8 mouse cellular contexts compared by ENCODE assay signal in the genomic region with DNA sequence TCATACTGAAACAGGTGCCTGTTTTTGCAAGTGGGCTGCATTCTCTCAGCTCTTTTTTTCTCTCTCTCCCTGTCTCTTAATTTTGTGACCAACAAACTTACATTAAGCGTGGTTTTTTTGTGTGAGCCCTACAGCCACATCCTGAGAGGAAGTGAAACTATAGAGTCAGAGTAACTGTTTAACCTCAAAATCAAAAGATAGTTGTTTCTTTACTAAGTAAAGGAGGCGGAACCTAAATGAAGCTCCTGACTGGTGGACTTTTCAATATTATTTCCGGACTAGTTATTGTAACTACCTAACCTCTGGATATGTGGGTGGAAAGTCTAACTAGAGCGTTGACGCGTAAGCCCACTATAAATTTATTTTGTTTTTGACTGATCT. TPM values are rescaled to one million over a fixed set of nuclear protein-coding genes. Genes with fewer than 3 reads are reported as not detected.
DNase-seq lines count a peak whose midpoint lies in the region; ATAC-seq lines count a peak whose summit lies in the region.

No protein-coding gene starts in this region.

- H3K4me1 ChIP-seq in heart, embryonic 13.5 days, result peaks cover 14% of the 10 kb centered on the region
- peaks cover 58% of the 10 kb centered on the region for H3K4me1 ChIP-seq in hindbrain, embryonic 13.5 days (replicated peaks)
- peaks cover 56% of the 10 kb centered on the region for H3K4me1 ChIP-seq in midbrain, embryonic 12.5 days

- H3K27me3 ChIP-seq in heart, embryonic 13.5 days (replicated peaks), result peaks cover 35% of the 10 kb centered on the region
- H3K27me3 ChIP-seq in hindbrain, embryonic 13.5 days, result no peaks in the 10 kb centered on the region
- peaks cover 12% of the 10 kb centered on the region for H3K27me3 ChIP-seq in midbrain, embryonic 12.5 days

- WGBS in heart, embryonic 13.5 days, result 80% methylated on average over 6 of the region's 6 CpGs
- WGBS in hindbrain, embryonic 13.5 days, result 87% methylated on average over 6 of the region's 6 CpGs
- WGBS in midbrain, embryonic 12.5 days, result 88% methylated on average over 6 of the region's 6 CpGs

- intact Hi-C loops in heart, postnatal 25 days (cut with DNase I), result no loop called here
- intact Hi-C loops in gastrocnemius, postnatal 36 days (cut with DNase I), result no loop called here

- no peaks in the 10 kb centered on the region for H3K9me3 ChIP-seq in heart, embryonic 13.5 days
- H3K9me3 ChIP-seq in hindbrain, embryonic 13.5 days, result no peaks in the 10 kb centered on the region
- no peaks in the 10 kb centered on the region for H3K9me3 ChIP-seq in midbrain, embryonic 12.5 days

- no peak overlapping the region for H3K9ac ChIP-seq in heart, embryonic 13.5 days
- no peak overlapping the region for H3K9ac ChIP-seq in hindbrain, embryonic 13.5 days
- H3K9ac ChIP-seq in midbrain, embryonic 12.5 days (replicated peaks), result no peak overlapping the region

- H3K27ac ChIP-seq in heart, embryonic 13.5 days (replicated peaks), result no peak overlapping the region
- no peak overlapping the region for H3K27ac ChIP-seq in hindbrain, embryonic 13.5 days
- no peak overlapping the region for H3K27ac ChIP-seq in midbrain, embryonic 12.5 days (replicated peaks)

- no peak overlapping the region for H3K4me3 ChIP-seq in heart, embryonic 13.5 days
- peak overlapping the region; percentile 74 for H3K4me3 ChIP-seq in hindbrain, embryonic 13.5 days
- peak overlapping the region; percentile 79 for H3K4me3 ChIP-seq in midbrain, embryonic 12.5 days

- no peak for DNase-seq in heart, postnatal 25 days (ENCODE audit: low spot score)
- peak; percentile 78 for DNase-seq in CD4-positive, CD25-positive, alpha-beta regulatory T cell, adult 2 months (ENCODE audit: low read depth, low spot score)
- no peak for DNase-seq in adrenal gland, adult (ENCODE audit: inconsistent age in 2 of 2, low spot score in 1 of 2)
- DNase-seq in gastrocnemius, postnatal 36 days, result no peak
- DNase-seq in layer of hippocampus, postnatal 10 days (ENCODE audit: low spot score in 2 of 2), result no peak

- no peaks in the 10 kb centered on the region for H3K36me3 ChIP-seq in heart, embryonic 13.5 days
- no peaks in the 10 kb centered on the region for H3K36me3 ChIP-seq in hindbrain, embryonic 13.5 days
- no peaks in the 10 kb centered on the region for H3K36me3 ChIP-seq in midbrain, embryonic 12.5 days

- no peak for ATAC-seq in heart, embryonic 13.5 days (ENCODE audit: extremely low read depth, insufficient number of reproducible peaks, low FRiP score, low TSS enrichment)
- ATAC-seq in hindbrain, embryonic 13.5 days (ENCODE audit: low FRiP score), result no peak
- no peak for ATAC-seq in midbrain, embryonic 12.5 days (ENCODE audit: low FRiP score, low read depth)

- H3K4me2 ChIP-seq in heart, embryonic 13.5 days, result peak overlapping the region; percentile 98
- peak overlapping the region; percentile 81 for H3K4me2 ChIP-seq in hindbrain, embryonic 13.5 days
- H3K4me2 ChIP-seq in midbrain, embryonic 12.5 days (replicated peaks), result peak overlapping the region; percentile 88

RNA-seq across cellular contexts. Expression of gene Kcna3, which starts 2.2 kb away (rescaled TPM):
- 0.74 and 0.90 TPM in 2 replicates for polyA plus RNA-seq in heart, embryonic 13.5 days (2015; fragmentation: Nextera tagmentation; extraction: Ambion mirVana)
- total RNA-seq in heart, postnatal 25 days (2021), result under 1 TPM; 0.36 to 0.47 TPM
- polyA plus RNA-seq in hindbrain, embryonic 13.5 days (2015; fragmentation: Nextera tagmentation; extraction: Ambion mirVana), result 6.8 and 7.1 TPM in 2 replicates
- 8.9 and 10.1 TPM in 2 replicates for polyA plus RNA-seq in midbrain, embryonic 12.5 days (2016; fragmentation: Nextera tagmentation; extraction: Ambion mirVana)
- total RNA-seq in gastrocnemius, postnatal 36 days (2021), result under 1 TPM in 1 of 2 experiments, not detected in 1; 0.54 TPM
- total RNA-seq in layer of hippocampus, postnatal 10 days (2021), result 10 to 100 TPM; 18.6 to 22.6 TPM

Comparison
In these comparisons a context has a peak if more than half of its experiments do, and no peak if none do; other contexts are left out.
1. RNA of gene Kcna3, which starts 2.2 kb away (total RNA-seq): 18.6 to 22.6 TPM in layer of hippocampus, postnatal 10 days; 0.54 TPM in gastrocnemius, postnatal 36 days and 0.36 to 0.47 TPM in heart, postnatal 25 days; every median in the first group is over 10 times any median in the second.
2. Peak in every context shown above with its lines, with median percentiles within 50 percentile points of each other: H3K4me2 ChIP-seq.